Mouse (Mus musculus) adrenal gland, postnatal 14 days (tissue): Measurements from ENCODE around the gene Ddx21. TPM values are rescaled to one million over a fixed set of nuclear protein-coding genes. Genes with fewer than 3 reads are reported as not detected.
"Not testable (repeated sequence)": the region's sequence is repeated elsewhere in the genome, so short reads cannot be mapped to it uniquely, and the experiment has no call there.

Experiments
- DNase-seq: peaks from one replicate; pipeline ENCODE4 v3.0.0; 2021; ENCODE audit warnings: mixed read lengths
- long read RNA-seq, 2 experiments: library from polyadenylated mRNA; stranded (forward); transcript quantifications; one replicate each; pipeline ENCODE4 v2.0.0; 2021
- total RNA-seq: library from RNA; stranded (reverse); gene quantifications from 2 replicates; pipeline ENCODE4 v1.2.3, GENCODE M21; 2021

Gene Ddx21
- 74.2 and 78.8 TPM in 2 replicates for total RNA-seq
- long read RNA-seq, experiment 1, full-length matches to known transcripts, result 15 of 24 reads
- long read RNA-seq, experiment 1, partial matches to known transcripts, result 2 of 24 reads
- long read RNA-seq, experiment 1, other reads (novel, unspliced or antisense), result 7 of 24 reads
- long read RNA-seq, experiment 2, full-length matches to known transcripts, result 15 of 27 reads
- long read RNA-seq, experiment 2, partial matches to known transcripts, result 8 of 27 reads
- long read RNA-seq, experiment 2, other reads (novel, unspliced or antisense), result 4 of 27 reads

GRCm38 (mm10) chr10:62602177-62603040 lies at the start of gene Ddx21:
Gene Ddx21, minus strand, starts transcription at chr10:62602281.
- DNase-seq, result peak; percentile 95

- DNase-seq, result peak; percentile 99
Measured at GRCm38 (mm10) chr10:62650881-62651810, 49.1 kb upstream of the Ddx21 start, which contains the start of gene Ddx50. Gene Ddx50, minus strand, starts transcription at chr10:62651218.

- peak; percentile 56 for DNase-seq
Measured at GRCm38 (mm10) chr10:62650358-62650782, 48.3 kb upstream of the Ddx21 start.

GRCm38 (mm10) chr10:62604161-62604560 lies 2.1 kb upstream of the Ddx21 start:
- DNase-seq, result no peak

GRCm38 (mm10) chr10:62603233-62604030 lies 1.4 kb upstream of the Ddx21 start:
- DNase-seq, result no peak

- no peak for DNase-seq
Measured at GRCm38 (mm10) chr10:62601833-62602176, 276 bp downstream of the Ddx21 start.

GRCm38 (mm10) chr10:62601053-62601791 lies 859 bp downstream of the Ddx21 start:
- no peak for DNase-seq

- no peak for DNase-seq
Measured at GRCm38 (mm10) chr10:62600056-62600455, 2.0 kb downstream of the Ddx21 start.

GRCm38 (mm10) chr10:62599311-62599710 lies 2.8 kb downstream of the Ddx21 start:
- DNase-seq, result not testable (repeated sequence)

GRCm38 (mm10) chr10:62592496-62592895 lies 9.6 kb downstream of the Ddx21 start:
- no peak for DNase-seq

- peak; percentile 92 for DNase-seq
Measured at GRCm38 (mm10) chr10:62590200-62590599, 11.9 kb downstream of the Ddx21 start.

GRCm38 (mm10) chr10:62588616-62589015 lies 13.5 kb downstream of the Ddx21 start:
- DNase-seq, result peak; percentile 60

GRCm38 (mm10) chr10:62583245-62583644 lies 18.8 kb downstream of the Ddx21 start:
- no peak for DNase-seq

GRCm38 (mm10) chr10:62582701-62583100 lies 19.4 kb downstream of the Ddx21 start:
- no peak for DNase-seq

GRCm38 (mm10) chr10:62582263-62582662 lies 19.8 kb downstream of the Ddx21 start:
- DNase-seq, result no peak

GRCm38 (mm10) chr10:62579129-62579528 lies 23.0 kb downstream of the Ddx21 start:
- DNase-seq, result not testable (repeated sequence)

- DNase-seq, result peak; percentile 99
Measured at GRCm38 (mm10) chr10:62578338-62579100, 23.6 kb downstream of the Ddx21 start, which contains the start of gene Kif1bp. Gene Kif1bp, minus strand, starts transcription at chr10:62578457.

- DNase-seq, result no peak
Measured at GRCm38 (mm10) chr10:62577673-62578337, 24.3 kb downstream of the Ddx21 start.

- DNase-seq, result no peak
Measured at GRCm38 (mm10) chr10:62575001-62575400, 27.1 kb downstream of the Ddx21 start.
